Mouse (Mus musculus) myocyte (in vitro differentiated cells): Measurements from ENCODE around the gene Prkcg.

Source experiments
- CEBPB ChIP-seq: IDR thresholded peaks from 2 replicates; pipeline ENCODE4 v1.6.1; 2011; ENCODE audit warnings: mild to moderate bottlenecking, moderate library complexity; ENCODE audit not compliant: poor library complexity, insufficient read depth, severe bottlenecking
- E2F4 ChIP-seq: IDR thresholded peaks from one replicate; pipeline ENCODE4 v1.6.1; 2011; ENCODE audit warnings: mild to moderate bottlenecking, control low read depth, moderate library complexity; ENCODE audit not compliant: insufficient read depth
- MAX ChIP-seq: IDR thresholded peaks from one replicate; pipeline ENCODE4 v1.6.1; 2011; ENCODE audit warnings: low read depth, mild to moderate bottlenecking, control low read depth
- MYOD1 ChIP-seq, 3 experiments: IDR thresholded peaks; one replicate each; pipeline ENCODE4 v1.6.1; 2011; ENCODE audit warnings: control low read depth in 2 of 3, low read depth in 2 of 3, mild to moderate bottlenecking in 2 of 3, moderate library complexity in 1 of 3; ENCODE audit not compliant: insufficient read length in 2 of 3, control insufficient read depth in 1 of 3
- MYOG ChIP-seq, 3 experiments: IDR thresholded peaks; one replicate each; pipeline ENCODE4 v1.6.1; 2011; ENCODE audit warnings: control low read depth in 2 of 3, low read depth in 2 of 3, mild to moderate bottlenecking in 2 of 3; ENCODE audit not compliant: insufficient read length in 2 of 3, control insufficient read depth in 1 of 3, insufficient read depth in 1 of 3
- POLR2A ChIP-seq: IDR thresholded peaks from one replicate; pipeline ENCODE4 v1.6.1; 2011; ENCODE audit warnings: low read depth, mild to moderate bottlenecking, control low read depth, moderate library complexity; ENCODE audit not compliant: insufficient read length
- TCF12 ChIP-seq: IDR thresholded peaks from one replicate; pipeline ENCODE4 v1.6.1; 2011; ENCODE audit warnings: mild to moderate bottlenecking, control low read depth; ENCODE audit not compliant: poor library complexity, insufficient read depth, severe bottlenecking
- TCF3 ChIP-seq: IDR thresholded peaks from one replicate; pipeline ENCODE4 v1.6.1; 2011; ENCODE audit warnings: low read depth, control low read depth; ENCODE audit not compliant: insufficient read length
- USF1 ChIP-seq: IDR thresholded peaks from one replicate; pipeline ENCODE4 v1.6.1; 2011; ENCODE audit warnings: low read depth, mild to moderate bottlenecking, control low read depth, moderate library complexity

- TF ChIP-seq POLR2A (peak; percentile 68), MYOG (IDR thresholded peaks at IDR 0.05; ENCODE audit: control insufficient read depth in 1 of 3, insufficient read depth in 1 of 3, insufficient read length in 2 of 3, low read depth in 2 of 3) (peak; percentile 65 to 86 (median 75)), CEBPB (no peak), MAX (no peak), MYOD1 (IDR thresholded peaks at IDR 0.05; ENCODE audit: control insufficient read depth in 1 of 3, insufficient read length in 2 of 3, low read depth in 2 of 3) (peak; percentile 54 to 85 (median 83)), E2F4 (no peak), TCF12 (peak; percentile 57), TCF3 (peak; percentile 26), USF1 (no peak)
Observed at GRCm38 (mm10) chr7:3290257-3291033, 1.5 kb downstream of the Prkcg start.
